Mouse (Mus musculus) bone marrow macrophage, adult 2 months (primary cell): ENCODE measurements around the gene Kdsr.

Experiments used
- CTCF ChIP-seq: IDR thresholded peaks from 2 replicates; pipeline ENCODE4 v1.5.1; 2012; ENCODE audit warnings: low read depth, mild to moderate bottlenecking, low read length, moderate library complexity
- POLR2A ChIP-seq: IDR thresholded peaks from 2 replicates; pipeline ENCODE4 v1.6.1; 2012; ENCODE audit warnings: mild to moderate bottlenecking, low read depth, low read length, borderline replicate concordance

DNA sequence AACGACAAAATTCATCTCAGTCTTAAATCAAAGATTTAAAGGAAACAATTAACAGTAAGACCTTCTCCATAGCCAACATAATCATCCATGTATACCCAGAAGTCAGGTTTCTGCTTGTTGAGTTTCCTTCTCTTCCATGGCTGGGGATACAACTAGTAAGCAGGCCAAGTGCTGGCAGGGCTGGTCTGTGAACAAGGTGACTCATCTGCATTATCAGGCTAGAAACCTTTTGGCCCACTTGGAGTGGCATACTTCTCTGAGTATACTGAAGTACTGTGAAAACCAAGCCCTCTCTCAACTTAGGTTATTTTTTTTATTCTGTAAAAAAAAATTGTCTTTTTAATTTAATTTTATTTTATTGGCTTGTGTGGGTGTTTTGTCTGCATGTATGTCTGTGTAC is 39.9 kb upstream of the Kdsr start:
- TF ChIP-seq POLR2A (no peak), CTCF (no peak)
